Mouse (Mus musculus): ENCODE data around the gene Nipbl.
A peak's percentile ranks its signal among the peaks of the same experiment; 100 is the strongest.

The Nipbl gene

DNA sequence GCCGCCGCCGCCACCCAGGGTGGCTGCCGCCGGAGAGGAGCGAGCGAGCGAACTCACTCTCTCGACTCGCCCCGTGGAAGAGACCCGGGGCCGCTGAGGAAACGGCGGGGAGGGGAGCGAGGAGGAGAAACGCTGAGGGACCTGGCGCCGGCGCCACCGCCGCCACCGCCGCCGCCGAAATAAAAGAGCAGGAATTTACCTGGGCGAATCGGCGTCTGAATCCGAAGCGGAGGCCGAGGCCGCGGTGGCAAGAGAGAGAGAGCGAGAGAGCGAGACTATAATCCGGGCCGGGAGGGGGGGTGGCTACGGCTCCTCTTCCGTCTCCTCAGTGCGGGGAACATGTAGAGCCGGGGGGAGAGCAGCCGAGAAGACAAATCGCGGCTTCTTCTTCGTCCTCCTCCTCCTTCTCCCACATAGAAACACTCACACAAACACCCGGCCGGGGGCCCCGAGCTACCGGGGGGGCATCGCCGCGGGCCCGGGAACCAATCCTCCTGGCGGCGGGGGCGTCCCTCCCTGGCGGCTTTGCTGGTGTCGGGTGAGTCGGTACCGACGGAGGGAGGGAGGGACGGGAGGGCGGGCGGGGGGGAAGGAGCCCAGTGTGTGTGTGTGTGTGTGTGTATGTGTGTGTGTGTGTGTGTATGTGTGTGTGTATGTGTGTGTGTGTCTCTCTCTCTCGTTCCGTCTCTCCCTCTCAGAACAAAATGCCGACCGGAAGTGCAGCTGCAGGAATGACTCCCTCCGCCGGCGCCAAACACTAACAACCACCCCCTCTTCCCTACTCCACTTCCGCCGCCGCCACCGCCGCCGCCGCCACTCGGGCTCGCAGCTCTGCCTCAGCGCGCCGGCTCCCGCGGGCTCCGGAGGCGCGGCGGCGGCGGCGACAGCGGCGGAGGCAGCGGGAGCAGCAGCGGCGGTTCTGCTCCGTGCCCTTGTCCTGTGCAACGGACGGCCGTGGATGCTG is at the start of gene Nipbl:
Gene Nipbl, minus strand, starts transcription at position 538 of the 964 bp plus-strand sequence.
- DNase-seq, result peak; percentile 93

DNA sequence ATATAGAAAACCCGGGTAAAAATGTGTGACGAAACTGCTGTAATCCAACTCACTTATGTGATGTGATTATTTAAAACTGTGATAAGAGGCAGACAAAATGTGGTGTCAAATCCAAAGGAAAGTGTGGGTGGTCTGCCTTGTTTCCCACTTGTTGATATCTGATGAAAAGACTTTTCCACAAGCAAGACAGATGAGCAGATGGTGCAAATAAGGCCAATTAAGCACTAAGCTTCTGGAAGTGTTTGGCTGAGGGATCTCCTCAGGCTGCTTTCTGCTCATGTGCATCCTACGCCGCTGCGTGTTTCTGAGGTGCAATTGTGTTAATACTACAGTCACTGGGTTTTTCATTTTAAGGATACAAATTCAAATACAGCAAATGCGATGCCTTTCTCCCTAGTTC is 41.0 kb upstream of the Nipbl start:
- no peak for DNase-seq

DNA sequence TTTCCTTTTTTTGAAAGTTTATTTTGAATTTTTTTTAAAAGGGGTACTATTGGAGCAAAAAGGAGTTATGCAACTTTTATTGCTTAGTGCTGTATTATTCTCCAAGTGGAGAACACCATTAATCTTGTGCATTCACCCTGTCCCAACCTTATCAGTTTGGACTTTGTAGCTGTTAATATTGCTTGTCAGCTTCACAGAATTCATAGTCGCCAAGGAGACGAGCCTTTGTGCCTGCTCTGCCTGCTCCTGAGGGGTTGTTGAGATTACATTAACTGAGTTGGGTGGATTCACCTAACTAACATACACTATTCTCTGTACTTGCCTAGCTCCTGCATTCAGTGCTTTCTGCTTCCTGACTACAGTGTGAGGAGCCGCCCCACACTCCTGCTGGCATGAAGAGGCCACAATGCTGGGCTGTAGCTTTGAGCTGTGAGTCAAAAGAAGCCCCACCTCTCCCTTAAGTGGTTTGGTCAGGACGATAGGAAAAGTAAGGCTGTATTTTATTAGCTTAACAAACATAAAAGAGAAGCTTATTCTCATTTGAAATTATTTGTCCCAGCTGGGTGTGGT is 24.8 kb upstream of the Nipbl start:
- no peak for DNase-seq

- DNase-seq, result no peak
Measured at GRCm38 (mm10) chr15:8463521-8463920, 19.3 kb upstream of the Nipbl start.

DNA sequence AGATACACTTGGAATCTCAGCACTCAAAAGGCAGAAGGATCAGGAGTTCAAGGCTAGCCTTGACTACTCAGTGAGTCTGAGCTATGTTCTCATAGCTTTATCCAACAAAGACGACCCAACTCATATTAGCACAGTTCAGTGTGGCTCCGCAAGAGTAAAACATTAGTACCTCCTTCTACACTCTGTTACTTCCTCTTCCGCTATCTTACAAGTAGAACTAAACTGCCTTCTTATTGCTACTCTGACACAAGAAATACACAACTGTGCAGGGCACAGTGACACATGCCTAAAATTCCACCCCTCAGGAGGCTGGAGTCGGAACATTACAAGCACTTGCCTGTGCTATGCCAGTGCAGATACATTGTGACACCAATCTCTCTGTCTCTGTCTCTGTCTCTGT is 18.5 kb upstream of the Nipbl start:
- no peak for DNase-seq

GRCm38 (mm10) chr15:8460871-8461270 is 16.6 kb upstream of the Nipbl start:
- no peak for DNase-seq

DNA sequence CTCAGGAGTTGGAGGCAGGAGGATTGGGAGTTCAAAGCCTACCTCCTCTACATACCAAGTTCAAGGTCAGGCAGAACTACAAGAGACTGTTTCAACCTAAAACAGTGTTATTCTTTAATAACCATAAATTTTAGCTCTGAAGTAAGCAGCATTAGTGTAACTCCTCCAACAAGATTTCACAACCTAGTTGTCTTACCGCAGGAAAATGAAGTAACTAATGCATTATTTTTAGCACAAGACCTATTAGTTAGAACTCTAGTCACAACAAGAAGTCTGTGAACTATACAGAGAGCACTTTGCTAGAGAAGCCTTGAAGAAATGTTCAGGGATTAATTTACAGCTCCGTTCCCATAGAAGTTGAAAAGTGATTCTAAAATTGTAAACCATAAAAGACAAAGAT is 15.7 kb upstream of the Nipbl start:
- DNase-seq, result no peak

DNA sequence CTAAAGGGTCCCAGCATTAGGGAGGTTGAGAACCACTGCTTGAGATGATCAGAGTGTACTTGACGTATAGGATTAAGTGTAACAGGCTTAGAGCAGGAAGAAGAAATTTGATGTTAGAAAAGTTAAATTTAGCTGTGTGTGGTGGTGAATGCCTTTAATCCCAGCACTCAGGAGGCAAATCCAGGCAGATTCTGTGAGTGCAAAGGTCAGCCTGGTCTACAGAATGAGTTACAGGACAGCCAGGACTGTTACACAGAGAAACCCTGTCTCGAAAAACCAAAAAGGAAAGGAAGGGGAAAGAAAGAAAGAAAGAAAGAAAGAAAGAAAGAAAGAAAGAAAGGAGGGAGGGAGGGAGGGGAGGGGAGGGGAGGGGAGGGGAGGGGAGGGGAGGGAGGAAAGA is 12.0 kb upstream of the Nipbl start:
- peak; percentile 58 for DNase-seq

DNA sequence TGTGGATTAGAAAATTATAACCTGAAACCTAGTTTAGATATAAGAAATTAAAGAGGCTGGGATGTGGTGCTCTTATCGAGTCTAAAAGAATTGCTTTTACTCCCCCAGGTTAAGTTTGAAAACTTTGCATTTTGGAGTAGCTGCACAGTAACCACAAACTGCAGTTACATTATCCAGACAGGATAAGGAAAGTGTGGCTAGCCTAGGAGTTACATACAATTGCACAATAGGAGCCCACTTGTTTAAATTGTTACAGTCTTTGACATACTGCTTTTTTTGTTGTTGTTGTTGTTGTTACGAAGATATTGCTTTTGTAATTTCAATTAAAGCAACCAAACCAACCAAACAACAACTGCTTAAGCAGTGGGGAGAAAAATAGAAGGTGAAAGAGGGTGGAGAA is 11.2 kb upstream of the Nipbl start:
- DNase-seq, result no peak

- DNase-seq, result peak; percentile 84
Measured at GRCm38 (mm10) chr15:8451071-8451470, 6.8 kb upstream of the Nipbl start.

- DNase-seq, result peak; percentile 26
Measured at GRCm38 (mm10) chr15:8447193-8447767, 3.0 kb upstream of the Nipbl start.

- peak; percentile 50 for DNase-seq
Measured at GRCm38 (mm10) chr15:8446435-8446834, 2.2 kb upstream of the Nipbl start.

GRCm38 (mm10) chr15:8445951-8446419 is 1.7 kb upstream of the Nipbl start:
- DNase-seq, result peak; percentile 37

- peak; percentile 85 for DNase-seq
Measured at GRCm38 (mm10) chr15:8444890-8445597, 781 bp upstream of the Nipbl start.

DNA sequence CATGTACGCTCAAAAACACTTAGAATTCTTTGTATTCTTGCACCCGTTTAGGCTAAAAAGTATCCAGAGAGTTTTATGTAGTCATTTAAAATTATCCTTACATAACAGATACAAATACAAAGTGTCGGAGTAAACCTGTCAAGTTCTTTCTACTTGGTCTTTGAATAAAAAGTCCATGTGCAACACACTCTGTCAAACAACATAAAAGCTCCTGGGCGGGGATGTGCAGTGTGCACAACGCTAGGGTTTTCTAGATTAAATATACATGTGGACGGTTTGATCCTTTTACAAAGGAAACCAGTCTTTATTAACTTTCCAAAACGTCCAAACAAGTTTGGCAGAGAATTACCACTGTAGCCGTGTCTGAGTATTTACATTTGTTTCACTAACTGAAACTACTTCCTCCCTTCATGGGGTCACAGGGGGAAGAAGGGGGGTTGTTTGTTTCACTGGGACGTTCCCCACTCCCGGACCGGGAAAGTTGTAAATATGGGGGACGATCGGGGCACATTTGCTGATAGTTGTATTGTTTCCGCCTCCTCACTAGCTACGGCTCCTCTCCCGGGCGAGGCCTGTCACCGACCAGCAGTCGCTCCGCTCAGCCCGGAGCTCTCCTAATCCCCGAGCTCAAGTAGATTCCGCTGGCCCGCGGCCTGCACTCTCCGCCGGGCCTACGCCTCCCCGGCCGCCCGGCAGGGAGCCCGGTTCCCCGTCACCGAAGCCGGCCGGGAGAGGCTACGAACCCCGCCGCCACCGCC is 916 bp downstream of the Nipbl start:
- DNase-seq, result peak; percentile 63

GRCm38 (mm10) chr15:8442761-8443160 is 1.5 kb downstream of the Nipbl start:
- peak; percentile 22 for DNase-seq

- DNase-seq, result peak; percentile 22
Measured at GRCm38 (mm10) chr15:8442156-8442555, 2.1 kb downstream of the Nipbl start.

DNA sequence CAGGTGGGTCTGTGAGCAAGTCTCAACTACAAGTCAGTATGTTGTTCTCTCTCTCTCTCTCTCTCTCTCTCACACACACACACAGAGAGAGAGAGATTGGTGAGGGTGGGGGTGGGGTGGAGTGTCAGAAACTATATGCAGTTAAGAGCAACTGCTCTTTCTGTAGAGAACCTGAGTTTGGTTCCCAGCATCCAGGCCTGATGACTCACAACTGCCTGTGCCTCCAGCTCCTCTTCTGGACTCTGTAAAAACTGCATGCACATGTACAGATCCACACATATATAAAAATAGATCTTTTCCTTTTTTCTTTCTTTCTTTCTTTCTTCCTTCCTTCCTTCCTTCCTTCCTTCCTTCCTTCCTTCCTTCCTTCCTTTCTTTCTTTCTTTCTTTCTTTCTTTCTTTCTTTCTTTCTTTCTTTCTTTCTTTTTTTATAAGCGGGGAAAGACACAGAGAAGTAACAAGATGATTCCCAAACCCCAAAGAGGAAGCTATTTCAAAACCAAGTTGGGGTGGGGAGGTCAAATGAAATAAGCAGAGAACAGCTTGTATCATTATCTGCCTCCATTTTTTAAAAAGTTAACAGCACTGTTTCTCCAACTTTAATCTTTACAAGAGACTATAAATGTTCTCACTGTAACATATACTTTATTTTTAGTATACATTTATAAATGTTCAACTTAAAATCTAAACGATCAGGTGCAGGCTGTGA is 10.9 kb downstream of the Nipbl start:
- DNase-seq, result no peak

DNA sequence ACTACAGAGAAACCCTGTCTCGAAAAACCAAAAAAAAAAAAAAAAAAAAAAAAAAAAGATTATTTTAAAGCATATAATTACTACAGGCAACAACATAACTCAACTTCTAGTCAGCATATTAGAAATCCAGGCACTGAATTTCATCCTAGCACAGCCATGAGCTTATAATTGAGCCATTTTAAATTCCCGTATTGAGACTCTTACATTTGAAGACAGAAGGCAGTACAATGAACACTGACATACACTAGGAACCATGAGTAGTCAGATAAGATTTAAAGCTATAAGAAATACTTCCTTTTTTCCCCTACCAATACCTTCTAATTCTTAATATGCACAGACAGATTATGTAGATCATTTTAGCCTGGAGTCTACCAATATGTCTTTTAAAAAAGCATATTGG is 11.7 kb downstream of the Nipbl start:
- DNase-seq, result no peak

DNA sequence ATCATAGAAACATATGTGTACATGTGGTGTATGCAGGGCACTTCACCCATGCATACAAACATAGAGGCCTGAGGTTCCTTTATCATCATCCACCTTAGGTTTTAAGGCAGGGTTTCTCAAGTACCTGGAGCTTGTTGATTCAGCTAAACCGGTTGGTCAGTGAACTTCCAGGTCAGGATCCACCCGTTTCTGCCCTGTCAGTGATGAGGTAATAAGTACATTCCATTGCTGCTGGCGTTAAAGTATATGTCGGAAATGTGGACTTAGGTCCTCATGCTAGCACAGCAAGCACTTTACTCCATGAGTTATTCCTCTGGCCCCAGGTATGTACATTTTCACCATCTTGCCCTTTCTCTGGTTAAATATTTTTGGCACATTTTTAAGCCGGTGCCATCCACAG is 14.8 kb downstream of the Nipbl start:
- peak; percentile 52 for DNase-seq

GRCm38 (mm10) chr15:8420909-8421308 is 23.4 kb downstream of the Nipbl start:
- DNase-seq, result no peak

Data from kidney, adult 9 months (tissue).